Mouse (Mus musculus): ENCODE data around the gene Trnp1. TPM values are rescaled to one million over a fixed set of nuclear protein-coding genes. Genes with fewer than 3 reads are reported as not detected.

Trnp1 gene
- total and polyA plus RNA-seq, 2 experiments from 2014 or later: 14.3 to 25.7 TPM

DNA sequence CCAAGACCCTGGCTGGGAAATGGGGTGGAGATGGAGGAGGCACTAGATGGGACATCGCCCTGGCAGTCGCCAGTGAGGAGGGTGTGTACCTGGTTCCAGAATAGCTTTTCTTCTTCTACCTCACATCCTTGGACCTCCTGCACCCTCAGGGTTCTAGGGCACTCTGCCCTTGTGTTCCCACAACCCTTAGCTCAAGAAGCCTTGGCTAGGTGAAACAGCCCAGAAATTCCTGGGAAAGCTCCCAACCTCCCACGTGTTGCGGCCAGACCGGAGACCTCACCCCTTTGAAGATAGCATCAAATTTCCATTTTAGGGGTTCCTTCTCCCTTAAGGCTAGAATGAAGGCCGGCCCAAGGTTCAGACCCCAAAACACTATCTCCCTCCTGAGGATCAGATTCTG, 17.6 kb downstream of the Trnp1 start:
- no peak overlapping the region for H3K4me3 ChIP-seq (ENCODE audit: low read depth, low read length)
- H3K9ac ChIP-seq: no peak overlapping the region
- ATAC-seq (no peak), DNase-seq (no peak)
- H3K4me1 ChIP-seq (ENCODE audit: insufficient read depth): no peaks in the 10 kb centered on the region
- 47% methylated on average over 6 of the region's 6 CpGs for WGBS
- H3K27me3 ChIP-seq (ENCODE audit: insufficient read depth, low read length): peaks cover 18% of the 10 kb centered on the region
- TF ChIP-seq CTCF (IDR thresholded peaks at IDR 0.05; ENCODE audit: low read depth): no peak
- no peak overlapping the region for H3K4me2 ChIP-seq (ENCODE audit: low read depth)
- no peaks in the 10 kb centered on the region for H3K36me3 ChIP-seq (ENCODE audit: insufficient read depth)
- H3K27ac ChIP-seq (ENCODE audit: low read depth, low read length): no peak overlapping the region
- no peaks in the 10 kb centered on the region for H3K9me3 ChIP-seq (ENCODE audit: low read length)

DNA sequence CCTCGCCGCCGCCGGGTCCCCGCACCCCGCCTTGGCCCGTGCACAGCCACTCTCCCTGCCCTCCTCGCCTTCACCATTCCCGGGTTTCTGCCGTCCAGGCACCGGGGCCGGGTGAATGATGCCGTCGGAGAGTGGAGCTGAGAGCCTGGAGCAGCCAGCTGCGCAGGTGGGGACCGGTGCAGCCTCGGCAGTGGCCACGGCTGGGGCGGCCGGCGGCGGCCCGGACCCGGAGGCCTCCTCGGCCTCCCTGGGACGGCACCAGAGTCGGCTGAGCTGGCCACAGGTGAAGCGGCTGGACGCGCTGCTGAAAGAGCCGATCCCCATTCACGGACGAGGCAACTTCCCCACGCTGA, 18.2 kb downstream of the Trnp1 start:
- H3K36me3 ChIP-seq (ENCODE audit: insufficient read depth): no peaks in the 10 kb centered on the region
- H3K4me2 ChIP-seq (ENCODE audit: low read depth): peak overlapping the region; percentile 43
- H3K9me3 ChIP-seq (ENCODE audit: low read length): no peaks in the 10 kb centered on the region
- H3K27me3 ChIP-seq (ENCODE audit: insufficient read depth, low read length): peaks cover 18% of the 10 kb centered on the region
- DNase-seq: no peak
- H3K4me3 ChIP-seq (ENCODE audit: low read depth, low read length): peak overlapping the region; percentile 32
- no peaks in the 10 kb centered on the region for H3K4me1 ChIP-seq (ENCODE audit: insufficient read depth)
- no peak overlapping the region for H3K9ac ChIP-seq
- no peak for TF ChIP-seq CTCF (IDR thresholded peaks at IDR 0.05; ENCODE audit: low read depth)
- no peak; the same call in none of the 2 replicates for ATAC-seq
- 3% methylated on average over 31 of the region's 34 CpGs for WGBS
- H3K27ac ChIP-seq (ENCODE audit: low read depth, low read length): no peak overlapping the region

DNA sequence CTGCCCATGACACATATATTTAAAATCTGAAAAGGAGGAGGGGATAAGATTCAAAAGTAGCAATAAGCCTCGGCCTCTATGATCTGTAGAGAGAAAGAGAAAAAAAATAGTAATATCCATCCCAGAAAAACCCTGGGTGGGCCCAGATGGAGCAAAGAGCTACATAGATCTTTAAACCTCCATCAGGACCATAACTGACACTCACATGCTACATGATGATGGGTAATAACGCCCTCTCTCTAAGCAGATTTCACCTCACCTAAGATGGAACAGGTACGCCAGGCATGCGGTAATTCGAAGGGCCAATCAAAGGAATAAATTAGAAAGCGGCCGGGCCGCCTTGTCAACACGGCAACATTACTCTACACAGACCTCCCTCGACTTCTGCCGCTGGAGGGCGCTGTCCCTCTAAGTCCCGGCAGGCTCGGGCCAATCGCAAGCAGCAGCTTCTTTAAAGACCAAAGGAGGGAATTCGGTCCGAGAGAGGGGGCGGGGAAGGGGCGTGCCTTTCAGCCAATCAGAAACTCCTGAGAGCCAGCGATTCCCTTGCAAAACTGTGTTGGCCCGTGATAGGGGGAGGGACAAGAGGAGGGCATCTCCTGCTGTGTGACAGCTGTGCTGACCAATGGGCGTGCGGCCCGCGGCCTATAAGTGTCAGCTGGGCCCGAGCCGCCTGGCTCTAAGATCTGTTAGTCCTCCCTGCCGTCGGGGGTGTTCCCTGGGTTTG, 18.7 kb downstream of the Trnp1 start, which contains the start of gene Tent5b:
Tent5b (plus strand) TSS at position 675 of the 727 bp plus-strand sequence.
- Histone ChIP-seq H3K4me1 (ENCODE audit: insufficient read depth) (no peaks in the 10 kb centered on the region), H3K4me2 (ENCODE audit: low read depth) (peak within 1 kb of the TSS; percentile 43), H3K36me3 (ENCODE audit: insufficient read depth) (no peaks in the 10 kb centered on the region), H3K27me3 (ENCODE audit: insufficient read depth, low read length) (peaks cover 18% of the 10 kb centered on the region), H3K27ac (ENCODE audit: low read depth, low read length) (no peak within 1 kb of the TSS), H3K4me3 (ENCODE audit: low read depth, low read length) (peak within 1 kb of the TSS; percentile 32), H3K9ac (peak within 1 kb of the TSS; percentile 22; the same call in 1 of the 2 replicates), H3K9me3 (ENCODE audit: low read length) (no peaks in the 10 kb centered on the region)
- peak; percentile 93 for DNase-seq
- peak; percentile 83 for TF ChIP-seq CTCF (IDR thresholded peaks at IDR 0.05; ENCODE audit: low read depth)
- ATAC-seq: peak; percentile 97
- 6% methylated on average over 29 of the region's 29 CpGs for WGBS

DNA sequence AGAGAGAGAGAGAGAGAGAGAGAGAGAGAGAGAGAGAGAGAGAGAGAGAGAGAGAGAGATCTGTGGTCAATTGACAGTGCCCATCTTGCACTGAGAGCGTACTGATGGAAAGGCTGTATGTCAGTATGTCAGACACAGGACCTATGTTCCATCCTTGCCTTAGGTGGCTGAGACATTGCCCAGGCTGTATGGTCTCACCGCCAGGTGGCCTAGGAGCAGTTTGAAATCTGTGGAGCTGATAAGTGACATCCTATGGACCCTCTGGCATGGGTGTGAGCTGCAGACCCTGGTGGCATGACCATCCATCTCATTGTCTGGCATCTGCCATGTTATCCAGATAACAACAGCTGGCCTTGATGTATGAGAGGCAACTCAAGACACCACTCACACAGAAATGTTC, 24.5 kb downstream of the Trnp1 start:
- Histone ChIP-seq H3K4me3 (ENCODE audit: low read depth, low read length) (no peak overlapping the region), H3K9me3 (ENCODE audit: low read length) (no peaks in the 10 kb centered on the region), H3K9ac (no peak overlapping the region), H3K27ac (ENCODE audit: low read depth, low read length) (no peak overlapping the region), H3K4me1 (ENCODE audit: insufficient read depth) (no peaks in the 10 kb centered on the region), H3K36me3 (ENCODE audit: insufficient read depth) (no peaks in the 10 kb centered on the region), H3K27me3 (ENCODE audit: insufficient read depth, low read length) (0 out of 2 replicates have a peak, but pooled peaks cover 3% of the 10 kb centered on the region), H3K4me2 (ENCODE audit: low read depth) (no peak overlapping the region)
- WGBS: 76% methylated on average over 2 of the region's 2 CpGs
- DNase-seq: no peak
- TF ChIP-seq CTCF (IDR thresholded peaks at IDR 0.05; ENCODE audit: low read depth): no peak
- no peak for ATAC-seq

DNA sequence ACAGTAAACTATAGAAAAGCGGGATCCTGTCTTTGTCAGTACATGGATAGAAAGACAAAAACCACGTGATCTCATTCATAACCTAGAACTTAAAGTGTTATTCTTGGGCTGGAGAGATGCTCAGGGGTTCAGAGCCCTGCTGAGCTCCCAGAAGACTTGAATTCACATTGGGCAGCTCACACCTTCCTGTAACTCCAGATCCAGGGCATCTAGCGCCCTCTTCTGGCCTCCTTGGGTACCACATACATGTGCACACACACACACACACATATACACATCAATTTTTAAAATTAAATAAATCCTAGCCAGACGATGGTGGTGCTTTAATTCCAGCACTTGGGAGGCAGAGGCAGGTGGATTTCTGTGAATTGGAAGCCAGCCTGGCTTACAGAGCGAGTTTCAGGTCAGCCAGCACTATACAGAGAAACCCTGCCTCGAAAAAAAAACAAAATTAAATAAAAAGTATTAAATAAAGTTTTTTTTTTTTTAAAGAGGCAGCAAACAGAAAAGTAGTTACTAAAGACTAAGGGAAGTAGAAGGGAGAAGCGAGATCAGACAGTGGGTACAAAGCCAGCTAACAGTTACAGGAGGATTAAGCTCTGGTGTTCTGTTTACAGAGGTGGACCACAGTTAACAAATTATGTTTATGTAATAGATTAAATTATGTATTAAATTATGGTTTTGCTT, 27.1 kb downstream of the Trnp1 start:
- DNase-seq (no peak), ATAC-seq (no peak)
- no peaks in the 10 kb centered on the region for H3K4me1 ChIP-seq (ENCODE audit: insufficient read depth)
- H3K4me2 ChIP-seq (ENCODE audit: low read depth): no peak overlapping the region
- H3K36me3 ChIP-seq (ENCODE audit: insufficient read depth): no peaks in the 10 kb centered on the region
- TF ChIP-seq CTCF (IDR thresholded peaks at IDR 0.05; ENCODE audit: low read depth): peak; percentile 6; the same call in 1 of the 2 replicates
- WGBS: 78% methylated on average over 7 of the region's 7 CpGs
- H3K27me3 ChIP-seq (ENCODE audit: insufficient read depth, low read length): peaks cover 11% of the 10 kb centered on the region; the same call in 1 of the 2 replicates
- H3K27ac ChIP-seq (ENCODE audit: low read depth, low read length): no peak overlapping the region
- H3K9ac ChIP-seq: no peak overlapping the region
- H3K4me3 ChIP-seq (ENCODE audit: low read depth, low read length): no peak overlapping the region
- no peaks in the 10 kb centered on the region for H3K9me3 ChIP-seq (ENCODE audit: low read length)

DNA sequence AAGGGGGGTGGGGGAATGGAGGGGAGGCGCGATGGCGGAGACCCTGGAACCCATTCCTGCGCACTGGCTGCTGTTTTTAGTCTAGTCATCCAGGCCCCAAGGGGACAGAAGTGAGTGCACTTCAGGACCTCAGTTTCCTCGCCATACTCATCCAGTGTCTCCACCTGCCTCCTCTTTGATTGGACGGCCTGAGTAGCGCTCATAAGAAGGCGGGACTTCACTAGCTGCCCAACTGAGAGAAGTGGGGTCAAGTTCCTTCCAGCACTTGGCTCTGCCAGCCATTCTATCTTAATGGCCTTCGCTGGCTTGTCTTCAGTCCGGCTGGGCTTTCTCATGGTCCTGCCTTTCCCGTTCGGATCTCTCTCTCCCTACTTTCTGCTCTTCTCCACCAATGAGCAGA, 29.2 kb downstream of the Trnp1 start:
- H3K4me3 ChIP-seq (ENCODE audit: low read depth, low read length): no peak overlapping the region
- TF ChIP-seq CTCF (IDR thresholded peaks at IDR 0.05; ENCODE audit: low read depth): no peak
- H3K9ac ChIP-seq: no peak overlapping the region
- H3K4me1 ChIP-seq (ENCODE audit: insufficient read depth): no peaks in the 10 kb centered on the region
- 23% methylated on average over 12 of the region's 12 CpGs for WGBS
- peaks cover 11% of the 10 kb centered on the region; the same call in 1 of the 2 replicates for H3K27me3 ChIP-seq (ENCODE audit: insufficient read depth, low read length)
- ATAC-seq (no peak), DNase-seq (no peak)
- H3K36me3 ChIP-seq (ENCODE audit: insufficient read depth): no peaks in the 10 kb centered on the region
- H3K9me3 ChIP-seq (ENCODE audit: low read length): no peaks in the 10 kb centered on the region
- no peak overlapping the region for H3K27ac ChIP-seq (ENCODE audit: low read depth, low read length)
- H3K4me2 ChIP-seq (ENCODE audit: low read depth): no peak overlapping the region

DNA sequence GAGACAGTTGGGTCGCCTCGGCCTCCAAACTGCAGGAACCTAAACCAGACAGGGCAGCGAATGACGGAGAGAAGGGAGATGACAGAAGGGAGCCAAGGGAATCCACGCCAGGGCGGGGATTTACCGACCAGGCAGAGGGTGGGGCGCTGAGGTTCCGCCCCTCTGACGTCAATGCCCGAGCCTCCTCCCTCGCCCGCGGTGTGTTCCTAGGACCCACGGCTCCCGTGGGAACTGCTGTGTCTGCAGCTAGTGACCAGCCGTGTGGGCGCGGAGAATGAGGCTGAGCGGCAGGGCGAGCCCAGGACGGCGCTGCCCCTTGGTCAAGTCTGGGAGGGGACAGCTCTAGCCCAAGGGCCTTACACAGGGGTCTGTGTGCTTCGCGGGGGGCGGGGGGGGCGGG, 30.3 kb downstream of the Trnp1 start:
- Histone ChIP-seq H3K27me3 (ENCODE audit: insufficient read depth, low read length) (peaks cover 11% of the 10 kb centered on the region; the same call in 1 of the 2 replicates), H3K9me3 (ENCODE audit: low read length) (no peaks in the 10 kb centered on the region), H3K9ac (peak overlapping the region; percentile 39), H3K36me3 (ENCODE audit: insufficient read depth) (no peaks in the 10 kb centered on the region), H3K4me3 (ENCODE audit: low read depth, low read length) (peak overlapping the region; percentile 43), H3K27ac (ENCODE audit: low read depth, low read length) (no peak overlapping the region), H3K4me2 (ENCODE audit: low read depth) (peak overlapping the region; percentile 89), H3K4me1 (ENCODE audit: insufficient read depth) (no peaks in the 10 kb centered on the region)
- ATAC-seq (peak; percentile 60; the same call in 1 of the 2 replicates), DNase-seq (peak; percentile 43)
- 5% methylated on average over 27 of the region's 27 CpGs for WGBS
- no peak for TF ChIP-seq CTCF (IDR thresholded peaks at IDR 0.05; ENCODE audit: low read depth)

All from forebrain, postnatal 0 days (tissue).